Mouse (Mus musculus) gastrocnemius, postnatal 14 days (tissue): Measurements from ENCODE around the gene 4933415F23Rik. TPM values are rescaled to one million over a fixed set of nuclear protein-coding genes. Genes with fewer than 3 reads are reported as not detected.
"Not testable (repeated sequence)": the region's sequence is repeated elsewhere in the genome, so short reads cannot be mapped to it uniquely, and the experiment has no call there.

Source experiments
- DNase-seq: peaks from one replicate; pipeline ENCODE4 v3.0.0; 2021; ENCODE audit warnings: mixed read lengths
- intact Hi-C: fragments of 180-260 bp; cut with DNase I; formaldehyde crosslinking; loops from one replicate; pipeline ENCODE4 v1.15.1; 2025; ENCODE audit warnings: low total_unique reads
- long read RNA-seq, 2 experiments: library from polyadenylated mRNA; stranded (forward); transcript quantifications; one replicate each; pipeline ENCODE4 v2.0.0; 2021
- total RNA-seq, 2 experiments: library from RNA; stranded (reverse); gene quantifications; 2 replicates each; pipeline ENCODE4 v1.2.3; 2021

4933415F23Rik gene
- total RNA-seq: 1 to 10 TPM; 1.2 to 1.7 TPM
- long read RNA-seq, experiment 1: 0 reads
- long read RNA-seq, experiment 2: 0 reads

GRCm38 (mm10) chr1:23102021-23102420 is at the start of gene 4933415F23Rik:
Gene 4933415F23Rik, minus strand, starts transcription at chr1:23102253.
- intact Hi-C loops: no loop called here
- DNase-seq: no peak

DNA sequence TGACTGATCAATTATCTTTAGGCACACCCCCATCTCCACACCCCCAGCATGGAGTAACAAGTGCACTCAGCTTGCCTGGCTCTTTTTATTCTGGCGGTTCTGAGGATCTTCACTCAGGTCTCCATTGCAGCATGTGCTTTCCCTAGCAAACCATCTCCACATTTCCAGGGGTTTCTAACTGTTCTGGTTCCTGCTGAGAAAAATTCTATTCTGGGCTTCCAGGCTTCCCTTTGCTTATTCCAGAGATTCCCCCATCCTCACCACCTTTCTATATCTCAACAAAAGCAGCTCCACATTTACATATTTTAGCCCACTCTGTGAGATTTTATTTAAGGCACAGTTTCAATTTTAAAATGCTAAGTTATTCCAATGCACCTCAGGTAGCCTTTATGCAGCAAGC is 49.7 kb upstream of the 4933415F23Rik start:
- no peak for DNase-seq
- intact Hi-C loops: no loop called here

DNA sequence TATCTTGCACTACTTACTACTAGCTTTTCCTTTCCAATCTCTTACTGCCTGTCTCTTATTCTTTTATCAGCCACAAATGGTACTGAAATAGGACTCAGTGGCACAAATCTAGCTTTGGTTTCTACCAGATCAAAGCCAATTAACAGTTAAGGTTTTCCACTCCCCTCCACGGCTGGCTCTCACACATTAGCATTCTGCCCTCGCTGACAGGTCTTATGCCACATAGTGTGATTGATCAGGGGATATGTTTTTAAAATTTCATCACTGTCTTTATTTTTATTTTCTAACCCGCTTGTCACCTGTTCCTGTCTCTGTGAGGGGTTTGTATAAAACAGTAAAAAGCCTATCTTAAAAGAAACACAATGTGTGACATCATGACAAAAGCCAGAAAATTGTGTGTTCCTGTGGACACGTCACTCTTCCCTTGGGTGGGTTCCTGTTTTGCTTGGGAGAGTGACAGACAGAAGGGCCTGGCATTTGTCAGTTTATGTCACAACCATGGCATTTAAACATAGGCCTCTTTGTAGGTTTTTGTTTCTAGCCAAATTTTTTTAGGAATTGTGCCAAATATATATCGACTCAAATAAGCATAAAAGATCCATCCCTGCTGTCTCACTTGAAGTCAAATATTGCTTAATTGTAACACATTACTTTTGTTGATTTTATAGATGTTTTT is 44.3 kb upstream of the 4933415F23Rik start:
- DNase-seq: no peak
- intact Hi-C loops: loop anchor here (10.0 kb wide), 1 partner anchor 542 kb away; no protein-coding TSS in a partner anchor

DNA sequence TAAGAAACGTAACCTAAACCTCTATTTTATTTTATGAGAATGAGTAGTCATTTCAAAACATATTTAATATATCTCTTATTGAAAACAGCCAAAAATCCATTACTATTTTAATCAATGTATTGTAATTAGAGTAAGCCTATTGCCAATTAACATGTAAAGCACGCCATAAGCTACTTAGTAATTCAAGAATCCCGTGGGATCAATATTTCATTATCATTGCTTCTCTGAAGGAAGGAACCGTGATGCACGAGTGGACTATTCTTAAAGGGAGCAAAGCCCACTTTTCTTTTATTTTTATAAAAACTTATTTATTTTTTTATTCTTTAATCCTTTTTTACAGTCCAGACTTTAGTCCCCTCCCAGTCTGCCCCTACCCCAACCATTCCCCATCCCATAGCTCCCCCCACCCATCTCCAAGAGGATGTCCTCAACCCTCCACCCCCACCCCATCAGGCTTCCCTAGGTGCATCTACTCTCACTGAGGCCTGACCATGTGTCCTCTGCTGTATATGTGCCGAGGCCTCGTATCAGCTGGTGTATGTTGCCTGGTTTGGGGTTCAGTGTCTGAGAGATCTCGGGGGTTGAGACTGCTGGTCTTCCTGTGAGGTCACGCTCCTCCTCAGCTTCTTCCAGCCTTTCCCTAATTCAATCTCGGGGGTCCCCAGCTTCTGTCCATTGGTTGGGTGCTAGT is 39.2 kb upstream of the 4933415F23Rik start:
- no peak for DNase-seq
- intact Hi-C loops: loop anchor here (10.0 kb wide), 1 partner anchor 536 kb away; no protein-coding TSS in a partner anchor

DNA sequence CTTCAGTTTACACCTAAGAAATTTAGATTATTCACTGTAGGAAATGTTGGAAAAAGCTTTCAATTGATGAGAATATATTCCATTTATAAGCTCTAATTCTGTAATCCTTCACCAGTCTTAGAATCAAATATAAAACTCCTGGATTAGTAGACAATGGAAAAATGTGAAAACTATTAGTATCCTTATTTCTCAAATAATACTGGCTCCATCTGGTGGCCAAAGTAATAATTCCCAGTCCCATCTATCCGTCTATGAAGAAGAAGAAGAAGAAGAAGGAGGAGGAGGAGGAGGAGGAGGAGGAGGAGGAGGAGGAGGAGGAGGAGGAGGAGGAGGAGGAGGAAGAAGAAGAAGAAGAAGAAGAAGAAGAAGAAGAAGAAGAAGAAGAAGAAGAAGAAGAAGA is 38.5 kb upstream of the 4933415F23Rik start:
- intact Hi-C loops: loop anchor here (10.0 kb wide), 1 partner anchor 536 kb away; no protein-coding TSS in a partner anchor
- not testable (repeated sequence) for DNase-seq

DNA sequence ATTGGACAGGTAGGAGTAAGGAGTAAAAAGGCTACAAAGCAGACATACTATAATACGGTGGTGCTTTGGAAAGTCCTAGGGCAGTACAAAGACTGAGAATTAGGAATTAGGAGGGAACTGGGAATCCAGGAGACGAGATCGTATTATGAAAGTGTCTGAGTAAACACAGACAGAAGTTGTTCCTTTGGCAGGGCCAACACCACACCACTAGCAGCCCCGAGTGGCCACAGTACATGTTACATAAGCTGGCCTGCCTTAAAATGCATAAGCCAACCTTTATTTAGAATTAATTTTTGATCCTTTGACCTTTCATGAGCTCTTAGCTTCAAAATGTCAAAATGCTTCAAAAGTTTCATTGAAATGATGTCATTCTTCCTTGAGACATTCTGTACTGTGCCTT is 18.8 kb upstream of the 4933415F23Rik start:
- intact Hi-C loops: no loop called here
- no peak for DNase-seq

GRCm38 (mm10) chr1:23119406-23119805 is 17.4 kb upstream of the 4933415F23Rik start:
- no peak for DNase-seq
- intact Hi-C loops: no loop called here

GRCm38 (mm10) chr1:23117423-23117822 is 15.4 kb upstream of the 4933415F23Rik start:
- intact Hi-C loops: no loop called here

DNA sequence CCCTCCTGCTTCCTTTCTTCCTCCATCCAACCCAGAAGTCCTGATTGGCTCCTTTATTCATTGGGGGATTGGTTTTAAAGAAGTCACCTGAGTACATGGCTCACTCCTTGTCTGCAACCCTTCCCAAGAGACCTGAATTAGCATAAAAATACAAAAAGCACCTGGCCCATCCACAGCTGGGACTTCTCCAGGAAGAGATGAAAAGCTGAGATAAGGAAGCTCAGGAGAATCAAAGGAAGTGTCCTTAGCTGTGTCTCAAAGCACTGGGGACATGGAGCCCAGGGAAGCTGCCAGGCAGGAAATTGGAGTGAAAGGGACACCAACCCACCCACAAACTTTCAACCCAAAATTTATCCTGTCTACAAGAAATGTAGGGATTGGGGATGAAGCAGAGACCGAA is 7.1 kb upstream of the 4933415F23Rik start:
- intact Hi-C loops: no loop called here
- DNase-seq: no peak

More at GRCm38 (mm10) chr1:23117423-23117822, 15.4 kb upstream of the 4933415F23Rik start:
- no peak for DNase-seq

- no peak for DNase-seq
- intact Hi-C loops: no loop called here
Observed at GRCm38 (mm10) chr1:23102881-23103280, 828 bp upstream of the 4933415F23Rik start.

- DNase-seq: no peak
- intact Hi-C loops: no loop called here
Observed at GRCm38 (mm10) chr1:23099791-23100190, 2.3 kb downstream of the 4933415F23Rik start.

DNA sequence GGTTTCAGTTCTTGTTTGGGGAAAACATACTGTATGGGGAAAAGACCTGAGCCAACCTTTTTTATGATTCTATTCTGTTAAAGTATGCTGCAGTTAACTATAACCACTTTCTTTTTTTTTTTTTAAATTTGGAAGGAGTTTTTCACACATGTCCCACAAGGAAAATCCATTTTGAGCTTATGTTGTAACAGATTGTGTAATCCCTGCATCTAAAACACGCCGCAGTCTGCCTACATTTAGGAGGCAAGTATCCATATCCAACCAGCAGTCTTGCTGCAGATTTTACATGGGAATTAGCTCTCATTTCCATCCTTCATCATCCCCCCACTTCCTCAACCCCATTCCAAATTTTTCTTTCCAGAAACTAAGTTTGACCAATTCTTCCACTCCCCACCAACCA is 3.6 kb downstream of the 4933415F23Rik start:
- intact Hi-C loops: no loop called here
- DNase-seq: no peak

GRCm38 (mm10) chr1:23097996-23098395 is 4.1 kb downstream of the 4933415F23Rik start:
- intact Hi-C loops: no loop called here

GRCm38 (mm10) chr1:23067715-23068114 is 34.3 kb downstream of the 4933415F23Rik start:
- no peak for DNase-seq
- intact Hi-C loops: no loop called here

More at GRCm38 (mm10) chr1:23097996-23098395, 4.1 kb downstream of the 4933415F23Rik start:
- no peak for DNase-seq

- DNase-seq: no peak
- intact Hi-C loops: no loop called here
Observed at GRCm38 (mm10) chr1:23064717-23065475, 37.2 kb downstream of the 4933415F23Rik start.

GRCm38 (mm10) chr1:23063946-23064345 is 38.1 kb downstream of the 4933415F23Rik start:
- intact Hi-C loops: no loop called here
- no peak for DNase-seq

GRCm38 (mm10) chr1:23061614-23062373 is 40.3 kb downstream of the 4933415F23Rik start:
- intact Hi-C loops: no loop called here
- DNase-seq: peak; percentile 4

- intact Hi-C loops: no loop called here
- no peak for DNase-seq
Observed at GRCm38 (mm10) chr1:23060056-23060455, 42.0 kb downstream of the 4933415F23Rik start.
